Mouse (Mus musculus) cerebellum, postnatal 14 days (tissue): ENCODE measurements around the gene Slc8a3.
A peak's percentile ranks its signal among the peaks of the same experiment; 100 is the strongest.

ENCODE experiments used
- DNase-seq, 2 experiments: peaks; one replicate each; pipeline ENCODE4 v3.0.0; 2021; ENCODE audit warnings: mixed read lengths in 2 of 2

Slc8a3 gene

DNA sequence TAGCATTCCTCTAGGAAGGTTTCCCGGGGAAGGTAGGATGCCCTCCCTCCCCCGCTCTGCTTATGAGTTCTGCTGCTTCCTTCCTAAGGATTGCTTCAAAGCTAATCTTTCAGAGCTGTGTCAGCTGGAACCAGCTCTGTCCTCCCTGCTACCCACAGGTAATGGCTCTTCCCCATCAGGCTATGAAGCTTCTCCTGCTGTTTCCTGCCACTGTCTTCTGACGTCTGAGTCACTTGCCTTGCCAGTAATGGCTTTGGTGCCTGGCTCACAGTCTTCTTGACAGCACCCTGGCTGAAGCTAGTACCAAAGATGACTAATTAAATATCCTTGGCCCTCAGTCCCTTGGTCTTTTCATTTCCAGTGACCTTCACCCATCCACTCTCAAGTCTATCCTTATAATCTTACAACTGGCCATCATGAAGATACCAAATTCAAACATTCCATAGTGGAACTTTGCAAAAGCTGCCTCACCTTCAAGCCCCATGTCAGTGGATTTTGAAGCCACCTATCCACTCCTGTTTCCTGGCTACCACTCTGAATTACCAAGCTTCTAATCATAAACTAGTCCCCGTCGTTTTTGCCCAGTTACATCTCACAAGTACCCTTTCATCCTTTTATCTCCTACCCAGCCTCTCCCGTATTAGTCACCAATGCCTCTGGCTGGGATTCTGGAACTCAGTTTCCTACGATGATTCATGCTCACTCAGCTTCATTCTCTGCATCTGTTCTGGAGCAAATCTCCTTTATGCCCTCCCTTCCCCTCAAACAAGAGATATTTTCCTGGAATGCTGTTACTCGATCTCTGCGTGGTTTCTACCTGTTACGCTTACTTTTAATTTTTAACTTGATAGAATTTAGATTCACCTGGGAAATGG lies 97.3 kb downstream of the Slc8a3 start:
- no peak for DNase-seq

DNA sequence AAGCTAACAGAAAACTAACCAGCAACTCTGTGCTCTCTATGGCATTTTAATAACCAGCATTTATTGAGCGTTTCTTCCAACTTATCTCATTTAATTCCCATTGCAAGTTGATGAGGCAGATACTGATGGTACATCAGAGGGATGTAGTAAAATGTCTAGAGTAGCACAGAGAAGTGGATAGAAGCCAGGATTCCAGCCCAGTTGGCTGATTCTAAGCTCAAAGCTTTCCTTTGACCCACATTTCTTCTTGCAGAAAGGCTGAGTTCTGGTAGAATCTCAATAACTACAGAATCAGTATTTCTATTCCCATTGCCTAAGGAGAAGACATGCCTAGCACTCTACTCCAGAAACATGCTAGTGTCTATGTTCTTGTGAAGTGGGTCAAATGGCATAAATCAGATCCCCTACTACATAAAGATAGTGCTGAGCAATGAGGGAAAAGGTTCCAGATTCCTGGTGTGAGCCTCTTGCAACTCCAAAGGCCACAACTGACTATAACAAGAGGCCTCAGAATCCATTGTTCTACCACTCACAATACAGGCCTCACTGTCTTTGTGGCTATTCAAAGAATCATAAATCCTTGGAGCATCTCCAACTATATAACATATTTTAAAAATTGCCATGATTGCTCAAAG lies 99.1 kb downstream of the Slc8a3 start:
- DNase-seq, result no peak

DNA sequence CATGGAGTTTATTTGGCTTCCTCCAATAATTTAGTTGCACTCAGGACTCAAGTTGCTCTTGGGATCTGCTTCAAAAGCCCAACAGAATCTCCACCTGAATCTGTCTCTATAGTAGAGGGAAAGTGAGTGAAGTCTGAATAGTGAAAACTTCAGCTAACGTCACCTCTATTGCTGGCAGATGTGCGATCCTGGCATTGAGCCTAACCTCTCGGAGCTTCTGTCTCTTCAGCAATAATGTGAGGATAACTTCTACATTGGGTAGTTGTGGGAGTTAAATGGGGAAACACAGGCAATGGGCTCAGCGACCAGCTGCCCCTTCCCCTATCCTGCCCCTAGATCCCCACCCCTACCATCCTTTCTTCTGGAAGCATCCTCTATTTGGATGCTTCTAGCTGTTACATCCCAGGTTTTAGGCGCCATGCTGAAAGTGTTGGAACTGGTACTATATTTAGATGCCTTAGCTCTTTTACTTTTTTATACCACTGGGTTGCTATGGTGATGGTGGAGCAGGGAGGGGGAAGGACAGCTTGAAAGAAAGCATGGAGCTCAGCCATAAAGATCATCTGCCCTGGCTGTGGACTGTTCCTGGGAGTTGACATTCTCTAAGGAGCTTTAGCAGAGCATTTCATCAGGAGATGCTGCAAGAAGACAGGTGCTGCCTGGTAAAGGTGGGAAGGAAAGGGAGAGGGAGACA lies 105.1 kb downstream of the Slc8a3 start:
- DNase-seq, result peak; percentile 53 to 64

DNA sequence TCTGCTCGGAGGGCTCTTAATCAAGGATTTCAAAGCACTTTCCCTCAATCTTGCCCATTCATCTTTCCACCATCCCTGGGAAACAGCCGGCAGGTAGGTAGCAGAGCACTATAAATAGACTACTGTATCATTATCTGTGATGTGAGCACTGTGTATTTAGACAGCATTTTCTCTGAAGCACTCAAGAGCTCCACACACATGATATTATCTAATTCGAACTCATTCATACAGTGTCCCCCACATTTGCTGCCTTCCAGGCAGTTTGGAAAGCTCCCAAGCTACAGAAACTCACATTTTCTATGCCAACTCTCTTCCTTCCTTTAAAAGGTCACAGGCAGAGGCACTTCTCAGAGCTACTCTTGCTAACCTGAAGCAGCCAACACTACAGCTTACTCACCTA lies 106.4 kb downstream of the Slc8a3 start:
- no peak for DNase-seq

DNA sequence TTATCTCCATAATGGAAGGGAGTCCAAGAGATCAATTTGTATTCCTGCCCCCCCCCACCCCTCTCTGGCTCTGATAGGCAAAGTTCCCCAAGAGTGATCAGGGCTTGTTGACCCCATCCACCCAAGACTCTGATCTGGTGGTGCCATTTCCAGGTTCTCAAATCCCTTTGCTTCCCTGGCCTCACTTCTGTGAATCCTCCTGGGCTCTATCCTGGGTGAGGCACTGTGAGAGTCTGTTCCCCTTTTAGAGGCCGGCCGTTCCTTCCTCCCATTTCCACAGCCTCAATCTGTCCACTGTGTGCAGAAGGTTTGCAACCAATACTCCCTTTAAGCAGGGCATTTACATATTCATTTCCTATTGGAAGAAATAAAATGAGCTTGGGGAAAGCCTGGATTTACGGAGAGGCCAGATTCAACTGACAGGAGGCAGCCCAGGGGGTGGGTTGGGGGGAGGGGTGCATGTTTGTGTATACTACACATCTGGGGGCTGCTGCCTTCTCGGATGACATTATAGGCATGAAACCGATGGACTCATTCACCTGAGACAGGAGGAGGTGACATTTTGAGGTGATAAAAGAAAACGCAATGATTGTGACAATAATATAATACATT lies 106.9 kb downstream of the Slc8a3 start:
- no peak for DNase-seq

DNA sequence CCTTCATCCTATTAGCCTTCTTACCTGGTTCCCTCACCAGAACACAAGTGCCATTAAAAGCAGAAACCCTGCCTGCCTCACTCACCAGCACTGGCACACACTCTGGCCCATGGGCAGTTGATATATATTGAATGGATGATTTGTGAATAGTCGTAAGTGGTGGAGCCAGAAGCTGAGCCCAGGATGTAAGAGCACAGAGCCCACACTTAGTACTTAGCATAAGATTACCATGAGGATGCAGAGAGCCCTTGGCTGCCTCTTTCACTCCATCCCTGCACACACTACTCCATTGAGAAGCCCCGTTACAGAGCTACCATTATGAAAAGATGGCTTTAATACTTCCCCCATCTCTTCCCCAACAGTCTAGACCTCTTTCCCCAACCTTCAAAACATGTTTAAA lies 108.1 kb downstream of the Slc8a3 start:
- DNase-seq, result no peak

DNA sequence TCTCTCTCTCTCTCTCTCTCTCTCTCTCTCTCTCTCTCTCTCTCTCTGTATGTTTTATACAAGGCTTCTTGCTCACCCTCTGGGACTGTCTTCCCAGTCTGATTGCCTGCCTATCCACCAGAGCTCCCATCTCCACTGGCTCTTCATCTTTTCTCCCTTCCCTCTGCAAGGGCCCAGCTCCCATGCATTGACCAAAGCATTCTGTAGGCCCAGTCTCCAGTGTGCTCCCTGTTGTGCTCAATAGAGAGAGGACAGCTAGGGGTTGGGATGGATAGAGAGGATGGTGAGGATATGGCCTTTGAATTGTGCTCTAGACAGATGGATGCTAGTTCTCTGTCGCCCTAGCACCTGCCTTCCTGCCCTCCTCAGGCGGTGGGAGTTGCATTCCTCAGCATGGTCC lies 109.7 kb downstream of the Slc8a3 start:
- no peak for DNase-seq

DNA sequence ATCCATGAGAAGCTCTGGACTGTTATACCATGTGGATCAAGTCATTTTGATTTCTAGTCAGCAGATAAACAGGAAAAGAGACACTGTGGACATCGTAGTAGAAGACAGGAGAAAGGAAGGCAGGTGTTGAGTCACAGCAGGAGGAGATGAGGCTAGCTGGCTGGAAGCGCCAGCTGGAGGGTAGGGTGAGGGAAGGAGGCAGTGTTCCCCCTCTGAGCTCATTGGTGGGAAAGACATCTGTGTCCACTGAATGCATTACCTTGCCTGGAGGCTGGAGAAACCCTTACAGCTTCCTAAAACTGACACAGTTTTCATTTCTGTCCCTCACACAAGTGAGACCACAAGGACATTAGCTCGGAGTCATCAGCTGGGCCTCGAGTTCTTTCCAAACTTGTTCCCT lies 113.6 kb downstream of the Slc8a3 start:
- DNase-seq, result no peak

DNA sequence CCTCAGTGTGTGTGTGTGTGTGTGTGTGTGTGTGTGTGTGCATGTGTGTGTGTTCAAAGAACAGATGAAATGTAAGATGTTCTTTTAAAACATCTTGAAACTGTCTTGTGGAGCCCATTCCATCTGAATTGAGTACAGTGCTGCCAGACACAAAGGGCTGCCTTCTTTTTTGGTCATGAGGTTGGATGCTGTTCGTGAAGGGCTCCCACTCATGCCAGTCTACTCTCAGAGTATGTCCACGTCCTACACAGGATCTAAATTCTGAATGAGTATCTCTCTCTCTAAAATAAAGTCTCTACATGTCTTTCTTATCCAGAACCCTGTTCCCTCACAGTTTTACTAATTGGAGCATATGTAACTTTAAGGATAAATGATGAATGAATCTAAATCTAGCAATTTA lies 124.4 kb downstream of the Slc8a3 start:
- DNase-seq, result no peak

DNA sequence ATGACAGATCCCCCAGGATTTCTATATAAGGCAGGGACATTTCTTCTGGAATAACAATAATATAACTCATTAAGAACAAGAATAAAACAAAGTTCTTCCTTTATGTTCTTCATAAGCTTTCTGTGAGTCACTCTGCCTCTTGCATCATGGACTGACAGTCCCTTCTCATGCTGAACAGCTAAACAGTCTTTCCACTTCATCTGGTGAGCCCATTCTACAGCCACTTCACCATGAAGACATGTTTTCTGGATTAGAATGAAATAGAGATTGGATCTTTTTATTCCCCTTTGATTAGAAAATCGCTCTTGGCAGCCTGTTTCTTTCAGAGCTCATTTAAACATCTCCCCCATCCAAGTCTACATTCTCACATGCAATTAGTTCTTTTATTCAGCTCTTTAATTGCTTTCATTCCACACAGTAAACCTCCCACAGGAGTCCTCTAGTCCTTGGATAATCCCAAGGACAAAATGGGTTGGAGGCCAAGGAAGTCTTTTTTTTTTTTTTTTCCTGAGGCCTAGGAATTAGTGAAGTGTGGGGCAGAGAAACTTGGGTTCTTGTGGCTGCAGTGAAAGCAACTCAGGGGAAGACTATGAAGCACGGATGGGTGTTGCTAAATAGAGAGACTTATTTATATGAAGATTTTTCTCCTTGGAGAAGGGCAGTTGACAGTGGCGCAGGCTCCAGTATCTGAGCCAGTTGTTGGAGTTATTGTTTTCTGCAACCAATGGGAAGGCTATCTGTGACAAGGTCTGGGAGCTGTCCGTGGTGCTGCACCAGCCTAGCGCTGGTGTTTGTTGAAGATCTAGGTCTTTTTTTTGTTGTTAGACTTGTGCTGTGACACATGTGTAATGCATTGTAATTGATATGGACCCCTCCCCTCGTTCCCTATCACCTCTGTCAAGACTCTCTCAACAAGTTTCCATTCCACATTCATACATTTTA lies 127.1 kb downstream of the Slc8a3 start:
- no peak for DNase-seq

DNA sequence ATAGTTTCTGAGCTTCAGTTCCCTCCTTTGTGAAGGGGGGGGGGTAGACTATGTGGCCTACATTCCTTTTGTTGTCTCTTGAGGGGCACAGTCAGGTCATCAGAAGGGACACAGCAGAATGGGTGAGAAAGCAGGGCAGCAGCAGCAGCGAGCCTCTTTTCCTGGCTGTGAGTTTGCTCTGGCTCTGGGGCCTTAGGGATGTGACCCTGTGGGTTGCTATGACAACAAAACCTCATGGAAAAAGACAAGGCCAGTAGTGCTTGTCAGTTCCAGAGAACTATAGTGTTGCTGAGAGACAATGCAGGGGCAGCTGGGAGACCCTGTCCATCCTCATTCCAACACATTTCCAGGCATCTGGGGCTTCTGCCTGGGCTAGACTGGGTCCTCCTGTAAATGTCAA lies 129.8 kb downstream of the Slc8a3 start:
- DNase-seq, result no peak

DNA sequence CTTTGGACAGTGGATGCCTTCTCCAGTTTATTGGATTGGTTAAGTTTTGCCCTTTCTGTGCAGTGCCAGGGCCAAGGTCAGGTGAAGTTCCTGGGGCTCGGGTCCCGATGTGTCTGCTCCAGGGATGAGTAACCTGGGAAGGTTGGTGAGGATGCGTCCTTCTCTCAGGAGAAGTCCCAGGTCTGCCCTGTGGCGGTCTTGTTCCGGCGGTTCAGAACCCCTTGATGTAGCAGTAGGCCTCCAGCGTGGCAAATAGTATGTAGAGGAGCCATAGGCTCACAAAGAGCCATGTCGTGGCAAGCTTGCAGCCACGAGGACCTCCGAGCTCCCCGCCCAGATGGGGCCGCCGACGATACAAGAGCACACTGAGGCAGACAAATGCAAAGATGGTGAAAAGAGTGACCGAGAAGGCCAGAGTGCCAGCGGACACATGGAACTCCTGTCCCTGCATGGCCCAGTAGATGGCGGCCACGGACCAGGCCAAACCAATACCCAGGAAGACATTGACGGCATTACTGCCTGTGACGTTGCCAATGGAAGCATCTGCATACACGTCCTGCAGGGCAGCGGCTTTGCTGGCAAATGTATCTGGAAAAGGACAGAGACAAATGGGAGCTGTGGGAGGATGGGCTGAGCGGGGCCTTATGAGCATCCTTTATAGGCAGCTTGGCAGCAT lies 133.6 kb downstream of the Slc8a3 start:
- peak; percentile 94 to 95 for DNase-seq

DNA sequence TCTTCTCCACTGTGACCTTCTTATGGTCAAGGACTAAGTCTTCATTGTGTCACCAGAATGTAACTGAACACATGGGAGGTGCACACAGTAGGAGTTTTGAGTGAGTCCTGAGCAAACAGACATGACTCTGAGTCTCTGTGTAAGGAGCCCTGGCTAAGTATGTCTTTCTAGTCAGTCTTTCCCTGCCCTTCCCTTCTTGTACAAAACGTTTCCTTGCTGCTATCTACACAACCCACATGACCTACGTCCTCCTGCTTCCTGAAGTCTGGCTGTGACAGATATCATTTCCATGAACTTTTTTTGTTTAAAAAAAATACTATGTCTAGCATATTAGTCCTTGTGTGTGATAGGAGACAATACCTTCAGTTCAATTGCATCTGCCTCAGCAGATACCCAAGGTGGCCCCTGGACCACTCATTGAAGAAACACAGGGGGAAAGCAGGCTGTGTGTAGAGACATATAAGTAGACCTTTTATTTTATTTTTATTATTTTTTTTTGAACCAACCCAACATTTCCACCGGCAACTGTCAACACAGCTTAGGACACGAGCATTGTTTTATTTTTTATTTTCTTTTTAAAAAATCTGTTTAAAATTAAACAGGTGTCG lies 135.4 kb downstream of the Slc8a3 start:
- DNase-seq, result no peak

DNA sequence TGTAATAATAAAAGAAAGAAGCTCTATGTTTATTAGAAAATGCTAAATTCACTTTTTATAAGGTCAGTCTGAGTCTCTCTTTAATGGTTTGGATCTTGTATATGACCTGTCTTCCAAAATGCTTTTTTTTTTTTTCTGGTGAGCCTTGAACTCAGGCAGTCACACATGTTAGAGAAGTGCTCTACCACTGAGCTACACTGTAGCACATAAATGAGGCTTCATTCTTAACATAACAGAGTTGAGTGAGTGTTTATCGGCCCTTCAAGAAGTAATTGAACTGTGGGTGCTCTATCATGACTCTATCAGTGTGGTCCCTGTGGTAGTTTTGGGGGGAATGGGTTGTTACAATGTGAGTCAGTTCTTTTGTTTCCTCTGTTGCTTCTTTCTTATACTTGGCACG lies 139.0 kb downstream of the Slc8a3 start:
- DNase-seq, result no peak

DNA sequence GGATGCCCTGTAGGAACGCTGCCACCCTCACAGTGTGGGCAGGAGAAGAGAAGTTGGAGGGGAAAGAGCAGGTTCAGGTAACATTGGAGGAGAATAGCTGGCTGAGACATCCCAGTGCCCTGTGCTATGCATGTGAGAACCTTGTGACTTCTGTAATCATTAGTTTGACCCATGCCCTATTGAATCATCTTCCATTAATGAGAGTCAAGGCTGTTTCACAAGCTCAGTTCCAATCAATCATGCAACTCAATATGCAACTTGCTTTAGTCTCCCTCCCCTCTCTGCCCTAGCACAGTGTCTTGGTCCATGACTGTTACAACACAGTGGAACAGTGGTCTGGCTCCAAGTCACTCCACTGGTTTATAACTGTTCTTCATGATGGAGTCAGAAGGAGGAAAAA lies 143.3 kb downstream of the Slc8a3 start:
- no peak for DNase-seq

DNA sequence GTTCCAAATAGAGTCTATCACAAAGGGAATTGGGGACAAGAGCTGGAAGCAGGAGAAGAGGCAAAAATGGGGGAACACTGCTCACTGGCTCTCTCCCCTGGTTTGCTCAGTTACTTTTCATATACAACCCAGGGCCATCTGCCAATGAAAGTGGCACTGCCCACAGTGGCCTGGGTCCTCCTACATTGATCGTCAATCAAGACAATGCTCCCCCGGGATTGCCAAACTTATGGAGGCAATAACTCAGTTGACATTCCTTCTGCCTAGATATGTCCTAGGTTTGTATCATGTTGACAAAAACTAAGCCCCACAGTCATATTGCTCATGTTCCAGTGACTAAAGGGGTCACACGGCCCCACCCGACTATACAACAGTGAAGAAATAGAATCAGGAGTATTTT lies 144.0 kb downstream of the Slc8a3 start:
- no peak for DNase-seq

DNA sequence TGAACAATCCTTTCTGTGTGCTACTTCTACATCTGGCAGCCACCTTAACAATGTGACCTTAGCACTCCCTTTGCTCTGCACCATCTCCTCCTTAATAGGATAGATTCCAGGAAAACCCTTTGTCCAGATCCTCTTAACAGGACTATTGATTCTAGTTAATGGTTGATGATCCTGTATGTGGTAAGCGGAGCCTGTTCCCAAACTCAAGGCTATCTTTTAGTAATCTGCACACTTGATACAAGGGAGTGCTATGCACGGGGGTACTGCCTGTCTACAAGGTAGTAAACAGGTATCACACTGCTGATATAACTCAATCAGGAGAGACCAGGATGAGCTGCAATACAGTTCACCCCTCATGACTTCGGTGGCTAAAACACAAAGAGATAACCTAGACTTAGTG lies 144.6 kb downstream of the Slc8a3 start:
- DNase-seq, result no peak

DNA sequence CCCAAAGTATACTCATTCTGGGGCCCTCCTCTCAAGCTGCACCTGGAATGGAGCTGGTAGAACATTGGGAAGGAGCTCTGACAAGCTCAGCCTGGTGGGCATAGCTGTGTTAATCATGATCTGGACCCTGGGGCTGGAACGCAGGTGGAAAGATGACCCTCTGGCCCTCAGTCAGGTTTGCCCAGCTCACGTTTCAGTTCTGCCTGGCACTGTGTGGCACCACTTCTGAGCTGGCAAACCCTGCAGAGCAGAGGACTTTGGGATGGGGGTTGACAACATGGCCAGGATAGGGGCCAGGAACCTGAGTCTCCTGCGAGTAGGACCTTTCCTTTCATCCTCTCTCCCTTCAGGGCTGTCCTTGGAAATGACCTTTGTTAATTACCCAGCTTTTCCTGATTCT lies 146.3 kb downstream of the Slc8a3 start:
- DNase-seq, result no peak

DNA sequence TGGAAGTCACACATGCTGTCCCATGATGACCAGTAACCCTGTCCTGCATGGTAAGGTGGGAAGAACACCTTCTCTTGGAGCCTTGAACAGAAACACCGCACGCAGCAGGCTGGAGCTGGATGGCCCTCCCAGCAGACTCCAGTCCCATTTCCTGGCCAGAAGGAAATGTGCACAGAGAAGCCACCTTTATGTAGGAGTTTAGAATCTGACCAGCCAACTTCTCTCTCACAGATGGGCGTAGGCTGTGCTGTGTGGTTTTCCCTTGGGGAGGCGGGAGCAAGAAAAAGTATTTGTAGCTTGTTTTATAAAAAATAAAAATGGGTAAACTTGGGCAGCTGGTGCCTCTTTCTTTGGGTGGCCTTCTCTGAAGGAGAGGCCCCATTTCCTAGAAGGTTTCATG lies 146.9 kb downstream of the Slc8a3 start:
- no peak for DNase-seq

DNA sequence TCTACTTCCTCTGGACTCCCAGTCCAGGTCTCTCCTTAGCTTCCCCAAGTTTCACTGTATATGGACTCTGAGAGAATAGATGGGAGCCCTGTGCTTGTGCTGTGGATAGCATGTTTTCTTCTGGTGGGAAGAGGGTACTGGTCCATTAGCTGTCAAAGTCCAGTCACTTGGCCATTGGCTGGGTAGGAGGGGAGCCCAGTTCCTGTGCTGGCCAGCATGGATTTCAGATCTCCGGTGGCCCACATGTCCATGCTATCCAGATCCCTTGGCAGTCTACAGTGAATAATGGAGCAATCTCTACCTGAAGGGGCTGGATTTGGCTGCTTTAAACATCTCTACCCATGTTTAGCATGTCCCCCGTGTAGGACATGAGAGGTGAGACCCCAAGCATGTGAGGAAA lies 148.0 kb downstream of the Slc8a3 start:
- no peak for DNase-seq

DNA sequence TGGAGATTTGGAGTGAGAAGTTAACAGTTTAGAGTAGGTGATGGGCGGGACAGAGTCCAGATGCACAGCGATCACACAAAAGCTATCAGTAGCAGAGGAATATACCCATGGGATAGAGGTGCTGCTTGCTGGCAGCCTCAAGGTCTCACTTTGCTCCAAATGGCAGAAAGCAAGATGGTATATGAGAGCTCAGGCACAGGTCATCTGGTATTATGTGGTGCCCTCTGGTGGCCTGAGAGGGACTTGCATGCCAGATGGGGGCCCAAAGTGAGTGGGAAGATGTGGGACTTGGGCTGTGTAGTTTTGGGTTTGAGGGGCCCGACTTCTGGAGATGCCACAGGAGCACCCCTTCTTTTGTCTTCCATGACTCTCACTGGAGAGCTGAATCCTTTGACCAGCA lies 150.9 kb downstream of the Slc8a3 start:
- DNase-seq, result peak; percentile 84 to 86
